Mouse (Mus musculus) kidney, adult 2 months (tissue): Measurements from ENCODE around the gene Fam219a. TPM values are rescaled to one million over a fixed set of nuclear protein-coding genes. Genes with fewer than 3 reads are reported as not detected.
A peak's percentile ranks its signal among the peaks of the same experiment; 100 is the strongest.

Experiments
- DNase-seq: peaks from one replicate; pipeline ENCODE4 v3.0.0; 2021
- H3K27ac ChIP-seq: fragments of 200-500 bp; 2 replicates; pipeline ENCODE4 v1.5.1; 2012; ENCODE audit warnings: low read depth, low read length, control low read depth, inconsistent platforms; ENCODE audit not compliant: insufficient read depth
- H3K27me3 ChIP-seq: fragments of 200-500 bp; replicated peaks from 2 replicates; pipeline ENCODE4 v1.6.1; 2012; ENCODE audit warnings: mild to moderate bottlenecking, moderate library complexity, low read length, inconsistent platforms; ENCODE audit not compliant: control insufficient read depth, insufficient read depth
- H3K36me3 ChIP-seq: fragments of 200-500 bp; 2 replicates; pipeline ENCODE4 v1.6.1; 2012; ENCODE audit warnings: mild to moderate bottlenecking, moderate library complexity, low read length, inconsistent platforms; ENCODE audit not compliant: control insufficient read depth, insufficient read depth
- H3K4me1 ChIP-seq: fragments of 200-500 bp; 2 replicates; pipeline ENCODE4 v1.6.1; 2011; ENCODE audit warnings: low read length; ENCODE audit not compliant: control insufficient read depth, insufficient read depth
- H3K4me3 ChIP-seq: fragments of 200-500 bp; 2 replicates; pipeline ENCODE4 v1.5.1; 2011; ENCODE audit warnings: mild to moderate bottlenecking, low read depth, low read length, control low read depth; ENCODE audit not compliant: insufficient read depth
- CTCF ChIP-seq: fragments of 200-500 bp; conservative IDR thresholded peaks from 2 replicates; pipeline ENCODE4 v1.5.1; 2011; ENCODE audit warnings: low read depth, mild to moderate bottlenecking, control low read depth, low read length, moderate library complexity, mixed read lengths; ENCODE audit not compliant: insufficient read depth, insufficient read length
- POLR2A ChIP-seq: fragments of 200-500 bp; IDR thresholded peaks from one replicate; pipeline ENCODE4 v1.6.1; 2011; ENCODE audit warnings: low read depth, low read length, control low read depth
- WGBS: fragments of 180-500 bp; shearing (Covaris S2); methylation state at CpG from one replicate; pipeline ENCODE4 v1.1.7; 2018; 5-methylcytosine and 5-hydroxymethylcytosine counted together
- polyA plus RNA-seq: library from polyadenylated mRNA; depleted of rRNA; stranded (reverse); fragments of >200 nt; gene quantifications from 2 replicates; pipeline ENCODE4 v1.2.3, GENCODE M21; 2012

The Fam219a gene
- polyA plus RNA-seq, 1 experiment = 16.4 TPM

GRCm38 (mm10) chr4:41606784-41607183 is 37.4 kb upstream of the Fam219a start:
- peak; percentile 51 for DNase-seq
- TF ChIP-seq POLR2A (no peak), CTCF (no peak)
- H3K27me3 ChIP-seq = no peaks in the 10 kb centered on the region
- H3K36me3 ChIP-seq = no peaks in the 10 kb centered on the region
- no peaks in the 10 kb centered on the region for H3K4me1 ChIP-seq
- H3K4me3 ChIP-seq = no peak overlapping the region
- WGBS = 34% methylated on average over 4 of the region's 4 CpGs
- no peak overlapping the region for H3K27ac ChIP-seq

- WGBS = 46% methylated on average over 8 of the region's 8 CpGs
- peak; percentile 20 for DNase-seq
Observed at GRCm38 (mm10) chr4:41604476-41605396, 35.4 kb upstream of the Fam219a start.

GRCm38 (mm10) chr4:41602818-41603217 is 33.5 kb upstream of the Fam219a start:
- DNase-seq = no peak
- WGBS = 73% methylated on average over 4 of the region's 4 CpGs
- no peak for TF ChIP-seq POLR2A
- TF ChIP-seq CTCF = no peak
- no peak overlapping the region for H3K4me3 ChIP-seq
- no peaks in the 10 kb centered on the region for H3K36me3 ChIP-seq
- no peaks in the 10 kb centered on the region for H3K4me1 ChIP-seq
- H3K27me3 ChIP-seq = no peaks in the 10 kb centered on the region
- H3K27ac ChIP-seq = no peak overlapping the region

More at GRCm38 (mm10) chr4:41604476-41605396, 35.4 kb upstream of the Fam219a start:
- TF ChIP-seq CTCF = peak; percentile 64
- TF ChIP-seq POLR2A = no peak
- H3K4me1 ChIP-seq = no peaks in the 10 kb centered on the region
- H3K27ac ChIP-seq = no peak overlapping the region
- H3K4me3 ChIP-seq = no peak overlapping the region
- H3K36me3 ChIP-seq = no peaks in the 10 kb centered on the region
- no peaks in the 10 kb centered on the region for H3K27me3 ChIP-seq

- no peak overlapping the region for H3K4me3 ChIP-seq
- WGBS = 89% methylated on average over 7 of the region's 7 CpGs
- H3K27ac ChIP-seq = no peak overlapping the region
- H3K36me3 ChIP-seq = no peaks in the 10 kb centered on the region
- TF ChIP-seq POLR2A = no peak
- no peak for TF ChIP-seq CTCF
- H3K4me1 ChIP-seq = no peaks in the 10 kb centered on the region
- no peaks in the 10 kb centered on the region for H3K27me3 ChIP-seq
- no peak for DNase-seq
Observed at GRCm38 (mm10) chr4:41583353-41583752, 14.0 kb upstream of the Fam219a start.

- no peak for TF ChIP-seq CTCF
- TF ChIP-seq POLR2A = no peak
- Histone ChIP-seq H3K27me3 (no peaks in the 10 kb centered on the region; the same call in 1 of the 2 replicates), H3K27ac (no peak overlapping the region), H3K4me1 (no peaks in the 10 kb centered on the region), H3K36me3 (no peaks in the 10 kb centered on the region), H3K4me3 (no peak overlapping the region)
- no peak for DNase-seq
- WGBS = 49% methylated on average over 6 of the region's 6 CpGs
Observed at GRCm38 (mm10) chr4:41575914-41576313, 6.6 kb upstream of the Fam219a start.

GRCm38 (mm10) chr4:41573492-41573891 is 4.2 kb upstream of the Fam219a start:
- DNase-seq = no peak
- Histone ChIP-seq H3K36me3 (no peaks in the 10 kb centered on the region), H3K27me3 (no peaks in the 10 kb centered on the region; the same call in 1 of the 2 replicates), H3K4me1 (no peaks in the 10 kb centered on the region), H3K4me3 (no peak overlapping the region), H3K27ac (no peak overlapping the region)
- TF ChIP-seq POLR2A (no peak), CTCF (no peak)
- 54% methylated on average over 4 of the region's 4 CpGs for WGBS

- Histone ChIP-seq H3K27ac (no peak overlapping the region), H3K27me3 (no peaks in the 10 kb centered on the region; the same call in 1 of the 2 replicates), H3K4me3 (no peak overlapping the region), H3K36me3 (no peaks in the 10 kb centered on the region), H3K4me1 (no peaks in the 10 kb centered on the region)
- no peak for DNase-seq
- WGBS = 51% methylated on average over 5 of the region's 5 CpGs
- peak; percentile 37; the same call in 1 of the 2 replicates for TF ChIP-seq CTCF
- no peak for TF ChIP-seq POLR2A
Observed at GRCm38 (mm10) chr4:41571490-41571889, 2.2 kb upstream of the Fam219a start.
